Mouse (Mus musculus) 3T3-L1 (cell line): ENCODE measurements around the gene Hip1.

Experiments used
- DNase-seq: peaks from one replicate; pipeline ENCODE4 v3.0.0-alpha.2; 2015; ENCODE audit warnings: low read depth, low spot score

Hip1 gene

GRCm38 (mm10) chr5:135369196-135369595 is 175.7 kb downstream of the Hip1 start:
- DNase-seq, result peak; percentile 38

GRCm38 (mm10) chr5:135368312-135368711 is 176.6 kb downstream of the Hip1 start:
- no peak for DNase-seq

- DNase-seq, result peak; percentile 65
Observed at GRCm38 (mm10) chr5:135367841-135368240, 177.1 kb downstream of the Hip1 start.

GRCm38 (mm10) chr5:135363540-135363939 is 181.4 kb downstream of the Hip1 start:
- peak; percentile 31 for DNase-seq

- DNase-seq, result peak; percentile 28
Observed at GRCm38 (mm10) chr5:135362572-135362971, 182.3 kb downstream of the Hip1 start.

- DNase-seq, result no peak
Observed at GRCm38 (mm10) chr5:135359772-135360171, 185.1 kb downstream of the Hip1 start.

GRCm38 (mm10) chr5:135357556-135357955 is 187.4 kb downstream of the Hip1 start:
- DNase-seq, result peak; percentile 39
